Mouse (Mus musculus): Measurements from ENCODE around the gene Ltbp3. TPM values are rescaled to one million over a fixed set of nuclear protein-coding genes. Genes with fewer than 3 reads are reported as not detected.

Ltbp3 gene
- polyA plus RNA-seq (2015; fragmentation: Nextera tagmentation; extraction: Ambion mirVana), result 13.0 and 19.2 TPM in 2 replicates

GRCm38 (mm10) chr19:5740320-5741317, at the start of gene Ltbp3:
Gene Ltbp3 (plus strand): TSS chr19:5740904.

GRCm38 (mm10) chr19:5704163-5704800, 36.4 kb upstream of the Ltbp3 start, which contains the start of gene Kcnk7:
Gene Kcnk7 (plus strand): TSS chr19:5704367.

GRCm38 (mm10) chr19:5725767-5726515, 14.8 kb upstream of the Ltbp3 start, which contains the start of gene Ehbp1l1:
Gene Ehbp1l1 (minus strand): TSS chr19:5726317.

GRCm38 (mm10) chr19:5729444-5729815, 11.3 kb upstream of the Ltbp3 start, which contains the start of gene Fam89b:
Gene Fam89b (minus strand): TSS chr19:5729653.

GRCm38 (mm10) chr19:5770925-5771860, 30.5 kb downstream of the Ltbp3 start, which contains the start of gene Scyl1:
Gene Scyl1 (minus strand): TSS chr19:5771419.

Other genes starting within 250 kb of the Ltbp3 start
- 0.19 and 0.21 TPM in 2 replicates for gene 1700020D05Rik, start 237.1 kb upstream of the Ltbp3 start, polyA plus RNA-seq (2015; fragmentation: Nextera tagmentation; extraction: Ambion mirVana)
- gene Snx32, start 230.4 kb upstream of the Ltbp3 start, polyA plus RNA-seq (2015; fragmentation: Nextera tagmentation; extraction: Ambion mirVana), result 7.8 and 7.9 TPM in 2 replicates
- gene Ovol1, start 180.3 kb upstream of the Ltbp3 start, polyA plus RNA-seq (2015; fragmentation: Nextera tagmentation; extraction: Ambion mirVana), result 0.07 TPM in 1 of 2 replicates, not detected in the other
- gene Ap5b1, start 172.9 kb upstream of the Ltbp3 start, polyA plus RNA-seq (2015; fragmentation: Nextera tagmentation; extraction: Ambion mirVana), result 4.7 and 5.9 TPM in 2 replicates
- 154 and 175 TPM in 2 replicates for gene Rnaseh2c, start 139.0 kb upstream of the Ltbp3 start, polyA plus RNA-seq (2015; fragmentation: Nextera tagmentation; extraction: Ambion mirVana)
- 33.2 and 34.5 TPM in 2 replicates for gene Kat5, start 130.7 kb upstream of the Ltbp3 start, polyA plus RNA-seq (2015; fragmentation: Nextera tagmentation; extraction: Ambion mirVana)
- gene Rela, start 103.4 kb upstream of the Ltbp3 start, polyA plus RNA-seq (2015; fragmentation: Nextera tagmentation; extraction: Ambion mirVana), result 30.7 and 35.6 TPM in 2 replicates
- 37.1 and 42.1 TPM in 2 replicates for gene Sipa1, start 77.2 kb upstream of the Ltbp3 start, polyA plus RNA-seq (2015; fragmentation: Nextera tagmentation; extraction: Ambion mirVana)
- gene Map3k11, start 52.2 kb upstream of the Ltbp3 start, polyA plus RNA-seq (2015; fragmentation: Nextera tagmentation; extraction: Ambion mirVana), result 13.1 and 15.0 TPM in 2 replicates
- 10.6 and 13.9 TPM in 2 replicates for gene Pcnx3, start 52.0 kb upstream of the Ltbp3 start, polyA plus RNA-seq (2015; fragmentation: Nextera tagmentation; extraction: Ambion mirVana)
- 1.3 and 1.6 TPM in 2 replicates for gene Kcnk7, start 36.5 kb upstream of the Ltbp3 start, polyA plus RNA-seq (2015; fragmentation: Nextera tagmentation; extraction: Ambion mirVana)
- 101 and 113 TPM in 2 replicates for gene Ehbp1l1, start 14.6 kb upstream of the Ltbp3 start, polyA plus RNA-seq (2015; fragmentation: Nextera tagmentation; extraction: Ambion mirVana)
- 66.1 and 67.9 TPM in 2 replicates for gene Fam89b, start 11.3 kb upstream of the Ltbp3 start, polyA plus RNA-seq (2015; fragmentation: Nextera tagmentation; extraction: Ambion mirVana)
- 22.7 and 26.7 TPM in 2 replicates for gene Scyl1, start 30.5 kb downstream of the Ltbp3 start, polyA plus RNA-seq (2015; fragmentation: Nextera tagmentation; extraction: Ambion mirVana)
- gene Frmd8, start 134.4 kb downstream of the Ltbp3 start, polyA plus RNA-seq (2015; fragmentation: Nextera tagmentation; extraction: Ambion mirVana), result 18.5 and 20.2 TPM in 2 replicates
- 8.4 and 14.3 TPM in 2 replicates for gene Slc25a45, start 136.9 kb downstream of the Ltbp3 start, polyA plus RNA-seq (2015; fragmentation: Nextera tagmentation; extraction: Ambion mirVana)
- 4.8 and 5.1 TPM in 2 replicates for gene Tigd3, start 153.2 kb downstream of the Ltbp3 start, polyA plus RNA-seq (2015; fragmentation: Nextera tagmentation; extraction: Ambion mirVana)
- 55.3 and 62.4 TPM in 2 replicates for gene Dpf2, start 172.1 kb downstream of the Ltbp3 start, polyA plus RNA-seq (2015; fragmentation: Nextera tagmentation; extraction: Ambion mirVana)
- 4.2 and 5.4 TPM in 2 replicates for gene Cdc42ep2, start 183.9 kb downstream of the Ltbp3 start, polyA plus RNA-seq (2015; fragmentation: Nextera tagmentation; extraction: Ambion mirVana)
- gene Pola2, start 223.3 kb downstream of the Ltbp3 start, polyA plus RNA-seq (2015; fragmentation: Nextera tagmentation; extraction: Ambion mirVana), result 61.9 and 69.5 TPM in 2 replicates
- gene Slc22a20, start 245.2 kb downstream of the Ltbp3 start, polyA plus RNA-seq (2015; fragmentation: Nextera tagmentation; extraction: Ambion mirVana), result 0.18 and 0.33 TPM in 2 replicates

Measured in spleen, postnatal 0 days (tissue).